17 mouse cellular contexts compared by ENCODE assay signal in genomic region chr17:87766888-87767287, GRCm38 (mm10). TPM values are rescaled to one million over a fixed set of nuclear protein-coding genes. Genes with fewer than 3 reads are reported as not detected.
"Had no signal": no experiment of that assay in that cellular context is flagged by ENCODE, and none has a peak within 500 bp of the region (broad histone marks: within the 10 kb centered on the region; RNA-seq: fewer than 3 reads in every experiment).

No protein-coding gene starts in this region.

- ATAC-seq: liver, embryonic 12.5 days; midbrain, embryonic 13.5 days had no signal

- H3K36me3 ChIP-seq: limb, embryonic 10.5 days; limb, embryonic 13.5 days; liver, embryonic 12.5 days; liver, embryonic 15.5 days; lung, embryonic 15.5 days; midbrain, embryonic 13.5 days had no signal

- H3K27me3 ChIP-seq: limb, embryonic 13.5 days; liver, embryonic 12.5 days; liver, embryonic 15.5 days; lung, embryonic 15.5 days; midbrain, embryonic 13.5 days had no signal

- H3K4me1 ChIP-seq: limb, embryonic 10.5 days; limb, embryonic 13.5 days; liver, embryonic 12.5 days; liver, embryonic 15.5 days; lung, embryonic 15.5 days had no signal

- H3K4me3 ChIP-seq: layer of hippocampus, adult 2 months; limb, embryonic 10.5 days; limb, embryonic 13.5 days; liver, embryonic 12.5 days; liver, embryonic 15.5 days; lung, embryonic 15.5 days; midbrain, embryonic 13.5 days had no signal

- H3K9me3 ChIP-seq: limb, embryonic 10.5 days; limb, embryonic 13.5 days; liver, embryonic 12.5 days; liver, embryonic 15.5 days; lung, embryonic 15.5 days; midbrain, embryonic 13.5 days had no signal

- DNase-seq: kidney, postnatal 25 days; layer of hippocampus, adult 9-11 months; liver; lung, adult 18-20 months; lung, postnatal 10 days; lung, postnatal 36 days; thymus, adult 18-20 months; thymus, postnatal 36 days had no signal

RNA-seq across cellular contexts. Expression of gene Kcnk12, which starts 30.9 kb away (rescaled TPM):
- polyA plus RNA-seq: kidney, embryonic 14.5 days; limb, embryonic 10.5 days; limb, embryonic 13.5 days; urinary bladder, adult 2 months had no signal
